Mouse (Mus musculus): ENCODE measurements around the gene Esr1. TPM values are rescaled to one million over a fixed set of nuclear protein-coding genes. Genes with fewer than 3 reads are reported as not detected.

The Esr1 gene
- polyA plus RNA-seq, 1 experiment from 2014 or later, result 0.12 TPM

DNA sequence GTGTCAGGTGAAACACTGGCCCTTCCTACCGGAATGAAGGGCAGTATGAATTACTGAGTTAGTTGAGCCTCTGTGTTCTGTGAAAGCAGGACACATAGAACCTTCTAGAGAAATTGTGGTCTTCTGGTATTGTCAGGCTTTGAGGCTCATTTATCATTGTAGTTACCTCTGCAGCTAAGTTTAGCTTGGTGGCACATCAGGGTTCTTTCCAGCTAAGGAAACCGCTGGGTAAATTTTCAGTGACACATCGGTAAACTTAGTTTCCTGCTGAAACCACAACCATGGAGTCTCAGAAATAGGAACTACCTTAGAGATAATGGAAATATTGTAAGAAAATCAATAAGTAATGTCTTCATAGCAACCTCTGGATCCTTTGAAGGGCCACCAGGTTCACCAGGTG lies 366.0 kb downstream of the Esr1 start:
- no peaks in the 10 kb centered on the region for H3K36me3 ChIP-seq (ENCODE audit: control insufficient read depth, insufficient read depth, low read length)
- H3K27ac ChIP-seq (ENCODE audit: low read depth, low read length), result no peak overlapping the region
- H3K9ac ChIP-seq (ENCODE audit: low read depth, low read length), result no peak overlapping the region
- DNase-seq (ENCODE audit: low spot score), result no peak
- WGBS, result 91% methylated on average over 3 of the region's 3 CpGs
- no peak for ATAC-seq (ENCODE audit: low FRiP score)
- no peak overlapping the region for H3K4me2 ChIP-seq (replicated peaks; ENCODE audit: low read depth, low read length)
- H3K4me1 ChIP-seq (replicated peaks; ENCODE audit: control insufficient read depth, insufficient read depth, low read length), result no peaks in the 10 kb centered on the region
- no peaks in the 10 kb centered on the region for H3K9me3 ChIP-seq (ENCODE audit: control insufficient read depth, low read length)
- H3K27me3 ChIP-seq (ENCODE audit: control insufficient read depth, insufficient read depth, low read length), result no peaks in the 10 kb centered on the region
- H3K4me3 ChIP-seq (ENCODE audit: low read depth, low read length), result no peak overlapping the region

DNA sequence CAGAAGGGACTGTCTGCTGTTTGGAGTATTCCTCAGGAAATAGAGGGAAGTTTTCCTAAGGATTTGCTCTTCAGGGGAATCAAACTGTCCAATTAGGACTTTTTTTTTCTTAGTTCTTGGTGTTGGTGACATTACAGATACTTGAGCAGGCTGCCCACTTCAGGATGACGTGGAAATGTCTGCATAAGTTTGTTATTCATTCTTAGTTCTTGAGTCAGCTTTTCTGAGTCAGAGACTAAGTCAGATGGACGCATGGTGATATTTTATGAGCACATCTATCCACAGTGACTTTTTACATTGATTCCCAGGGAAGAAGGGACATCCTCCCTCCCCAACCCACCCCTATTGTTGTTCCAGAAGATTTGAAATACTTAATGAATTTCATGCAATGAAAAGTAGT lies 372.5 kb downstream of the Esr1 start:
- DNase-seq (ENCODE audit: low spot score) (no peak), ATAC-seq (ENCODE audit: low FRiP score) (no peak)
- Histone ChIP-seq H3K9me3 (ENCODE audit: control insufficient read depth, low read length) (no peaks in the 10 kb centered on the region), H3K36me3 (ENCODE audit: control insufficient read depth, insufficient read depth, low read length) (no peaks in the 10 kb centered on the region), H3K27me3 (ENCODE audit: control insufficient read depth, insufficient read depth, low read length) (no peaks in the 10 kb centered on the region), H3K9ac (ENCODE audit: low read depth, low read length) (no peak overlapping the region), H3K4me1 (replicated peaks; ENCODE audit: control insufficient read depth, insufficient read depth, low read length) (no peaks in the 10 kb centered on the region), H3K27ac (ENCODE audit: low read depth, low read length) (no peak overlapping the region), H3K4me3 (ENCODE audit: low read depth, low read length) (no peak overlapping the region), H3K4me2 (replicated peaks; ENCODE audit: low read depth, low read length) (no peak overlapping the region)
- WGBS, result 76% methylated on average over 2 of the region's 2 CpGs

DNA sequence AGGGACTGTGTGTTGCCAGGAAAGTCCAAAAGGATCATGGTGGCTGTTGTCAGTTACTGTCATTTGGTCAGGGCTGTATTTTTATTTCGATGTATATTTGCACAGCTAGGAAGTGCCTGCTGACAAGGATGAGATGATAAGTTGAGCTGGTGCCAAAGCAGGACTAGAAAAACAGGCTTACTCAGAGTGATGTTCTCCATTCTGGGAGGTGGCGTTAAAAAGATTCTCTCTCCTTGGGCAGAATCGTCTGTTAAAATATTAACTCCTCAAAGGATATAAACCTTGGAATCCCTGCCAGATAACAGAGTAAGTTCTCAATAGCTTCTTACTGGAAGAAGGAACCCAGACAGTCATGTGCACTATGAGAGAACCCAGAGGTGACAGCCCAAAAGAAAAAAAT lies 382.4 kb downstream of the Esr1 start:
- no peak for ATAC-seq (ENCODE audit: low FRiP score)
- H3K27me3 ChIP-seq (ENCODE audit: control insufficient read depth, insufficient read depth, low read length), result no peaks in the 10 kb centered on the region
- H3K27ac ChIP-seq (ENCODE audit: low read depth, low read length), result no peak overlapping the region
- WGBS, result 94% methylated on average over 3 of the region's 3 CpGs
- no peaks in the 10 kb centered on the region for H3K4me1 ChIP-seq (replicated peaks; ENCODE audit: control insufficient read depth, insufficient read depth, low read length)
- no peak overlapping the region for H3K4me3 ChIP-seq (ENCODE audit: low read depth, low read length)
- DNase-seq (ENCODE audit: low spot score), result no peak
- no peaks in the 10 kb centered on the region for H3K36me3 ChIP-seq (ENCODE audit: control insufficient read depth, insufficient read depth, low read length)
- no peak overlapping the region for H3K4me2 ChIP-seq (replicated peaks; ENCODE audit: low read depth, low read length)
- no peaks in the 10 kb centered on the region for H3K9me3 ChIP-seq (ENCODE audit: control insufficient read depth, low read length)
- no peak overlapping the region for H3K9ac ChIP-seq (ENCODE audit: low read depth, low read length)

DNA sequence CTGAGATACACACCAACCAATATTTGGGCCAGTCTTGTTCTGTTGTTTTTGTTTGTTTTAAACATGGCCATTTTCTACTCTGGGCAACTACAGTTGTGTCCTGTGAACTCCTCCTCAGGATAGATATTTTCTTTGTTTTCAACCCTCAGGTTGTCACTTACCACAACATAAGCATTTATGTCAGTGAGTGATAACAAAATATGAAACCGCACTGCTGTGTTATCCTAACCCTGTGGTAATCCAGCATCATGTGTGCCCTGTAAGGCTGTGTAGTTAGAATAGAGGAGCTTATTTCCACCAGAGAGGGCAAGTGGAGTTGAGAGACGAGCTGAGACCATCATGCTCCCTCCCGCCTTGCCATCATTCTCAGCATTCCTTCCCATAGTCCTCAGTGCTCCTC lies 385.2 kb downstream of the Esr1 start:
- WGBS, result 88% methylated on average over 3 of the region's 3 CpGs

DNA sequence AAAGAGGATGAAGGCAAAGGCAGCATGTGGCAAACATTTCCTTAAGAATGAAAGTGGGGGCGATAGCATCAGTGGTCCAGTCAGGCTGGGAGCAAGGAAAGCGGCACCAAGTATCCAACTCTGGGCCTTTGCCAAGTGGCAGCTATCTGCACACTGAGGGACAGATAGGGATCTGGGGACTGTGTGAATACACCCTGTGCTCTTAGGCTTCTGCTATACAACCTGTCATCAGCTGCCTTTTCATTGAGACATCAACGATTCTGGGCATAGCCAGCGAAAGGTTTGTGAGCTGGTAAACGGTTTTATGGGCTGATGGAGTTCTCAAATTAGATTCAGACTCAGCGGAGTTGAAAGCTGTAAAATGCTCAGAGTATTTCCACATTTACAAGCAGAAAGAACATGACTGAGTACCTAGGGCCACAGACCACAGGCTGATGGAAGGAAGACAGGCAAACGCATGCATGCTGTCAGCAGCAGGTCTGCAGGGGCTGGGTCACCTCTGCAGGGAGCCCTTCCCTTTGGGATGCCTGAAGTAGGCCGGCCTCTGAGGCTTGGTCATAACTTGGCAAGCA lies 397.5 kb downstream of the Esr1 start:
- H3K27me3 ChIP-seq (ENCODE audit: control insufficient read depth, insufficient read depth, low read length), result no peaks in the 10 kb centered on the region
- H3K27ac ChIP-seq (ENCODE audit: low read depth, low read length), result no peak overlapping the region
- 81% methylated on average over 8 of the region's 8 CpGs for WGBS
- ATAC-seq (ENCODE audit: low FRiP score) (no peak), DNase-seq (ENCODE audit: low spot score) (no peak)
- H3K4me3 ChIP-seq (ENCODE audit: low read depth, low read length), result no peak overlapping the region
- no peaks in the 10 kb centered on the region for H3K36me3 ChIP-seq (ENCODE audit: control insufficient read depth, insufficient read depth, low read length)
- H3K9me3 ChIP-seq (ENCODE audit: control insufficient read depth, low read length), result no peaks in the 10 kb centered on the region
- H3K4me1 ChIP-seq (replicated peaks; ENCODE audit: control insufficient read depth, insufficient read depth, low read length), result no peaks in the 10 kb centered on the region
- H3K4me2 ChIP-seq (replicated peaks; ENCODE audit: low read depth, low read length), result no peak overlapping the region
- H3K9ac ChIP-seq (ENCODE audit: low read depth, low read length), result no peak overlapping the region

More for the DNA sequence above, 385.2 kb downstream of the Esr1 start:
- no peak overlapping the region for H3K27ac ChIP-seq (ENCODE audit: low read depth, low read length)
- no peak overlapping the region for H3K9ac ChIP-seq (ENCODE audit: low read depth, low read length)
- DNase-seq (ENCODE audit: low spot score), result no peak
- no peaks in the 10 kb centered on the region for H3K36me3 ChIP-seq (ENCODE audit: control insufficient read depth, insufficient read depth, low read length)
- no peaks in the 10 kb centered on the region for H3K27me3 ChIP-seq (ENCODE audit: control insufficient read depth, insufficient read depth, low read length)
- no peak for ATAC-seq (ENCODE audit: low FRiP score)
- no peak overlapping the region for H3K4me2 ChIP-seq (replicated peaks; ENCODE audit: low read depth, low read length)
- no peaks in the 10 kb centered on the region for H3K9me3 ChIP-seq (ENCODE audit: control insufficient read depth, low read length)
- no peak overlapping the region for H3K4me3 ChIP-seq (ENCODE audit: low read depth, low read length)
- H3K4me1 ChIP-seq (replicated peaks; ENCODE audit: control insufficient read depth, insufficient read depth, low read length), result no peaks in the 10 kb centered on the region

DNA sequence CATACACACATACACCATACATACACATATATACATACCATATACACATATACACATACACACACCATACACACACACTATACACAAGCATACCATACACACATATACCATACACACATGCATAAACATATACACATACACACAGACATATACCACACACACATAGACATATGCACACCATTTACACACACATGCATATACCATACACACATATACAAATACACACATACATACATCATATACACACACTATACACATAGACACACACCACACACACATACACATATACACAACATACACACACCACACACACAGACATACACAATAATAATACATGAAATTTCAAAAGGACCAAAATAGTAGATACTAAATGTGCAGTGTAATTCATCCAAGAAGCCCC lies 400.6 kb downstream of the Esr1 start:
- DNase-seq (ENCODE audit: low spot score), result no peak
- Histone ChIP-seq H3K27ac (ENCODE audit: low read depth, low read length) (no peak overlapping the region), H3K4me2 (replicated peaks; ENCODE audit: low read depth, low read length) (no peak overlapping the region), H3K4me1 (replicated peaks; ENCODE audit: control insufficient read depth, insufficient read depth, low read length) (no peaks in the 10 kb centered on the region), H3K36me3 (ENCODE audit: control insufficient read depth, insufficient read depth, low read length) (no peaks in the 10 kb centered on the region), H3K4me3 (ENCODE audit: low read depth, low read length) (no peak overlapping the region), H3K9me3 (ENCODE audit: control insufficient read depth, low read length) (no peaks in the 10 kb centered on the region), H3K27me3 (ENCODE audit: control insufficient read depth, insufficient read depth, low read length) (no peaks in the 10 kb centered on the region), H3K9ac (ENCODE audit: low read depth, low read length) (no peak overlapping the region)
- no peak for ATAC-seq (ENCODE audit: low FRiP score)

DNA sequence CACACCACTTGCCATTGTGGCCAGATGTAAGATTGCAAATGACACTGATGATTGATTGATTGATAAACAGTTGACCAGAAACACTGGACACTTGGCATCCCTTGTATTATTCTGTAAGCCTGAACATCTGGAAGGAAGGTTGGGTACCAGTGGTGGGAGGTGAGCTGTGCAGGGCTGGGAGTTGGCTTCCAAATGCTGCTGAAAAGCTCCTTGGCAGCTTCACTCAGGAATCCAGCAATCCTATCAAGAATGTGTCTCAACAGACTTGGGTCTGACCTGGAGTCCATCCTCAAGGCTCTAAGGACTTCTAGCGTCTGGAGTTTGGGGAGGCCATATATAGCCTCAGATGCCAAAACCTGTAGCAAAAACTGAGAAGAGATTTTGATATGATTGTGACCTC lies 403.6 kb downstream of the Esr1 start:
- H3K27me3 ChIP-seq (ENCODE audit: control insufficient read depth, insufficient read depth, low read length), result no peaks in the 10 kb centered on the region

DNA sequence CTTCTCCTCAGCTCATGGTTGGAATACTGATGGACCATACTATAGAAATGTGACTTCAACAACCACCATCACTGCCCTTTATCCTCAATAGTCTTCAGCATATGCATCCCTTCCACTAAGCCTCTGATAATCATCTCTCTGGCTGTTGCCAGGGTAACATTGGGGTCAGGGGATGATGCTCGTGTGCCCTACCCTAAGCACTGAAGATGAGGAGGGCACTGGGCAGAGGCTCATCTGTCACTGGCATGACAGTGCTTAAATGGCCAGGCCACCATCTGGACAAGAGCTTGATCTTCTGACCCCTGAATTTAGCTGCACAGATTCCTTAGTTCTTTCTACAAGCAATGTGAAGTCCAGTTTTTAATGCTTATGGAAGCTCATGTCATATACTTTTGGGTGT lies 405.8 kb downstream of the Esr1 start:
- Histone ChIP-seq H3K4me2 (replicated peaks; ENCODE audit: low read depth, low read length) (no peak overlapping the region), H3K27me3 (ENCODE audit: control insufficient read depth, insufficient read depth, low read length) (no peaks in the 10 kb centered on the region), H3K4me3 (ENCODE audit: low read depth, low read length) (no peak overlapping the region), H3K9ac (ENCODE audit: low read depth, low read length) (no peak overlapping the region), H3K4me1 (replicated peaks; ENCODE audit: control insufficient read depth, insufficient read depth, low read length) (no peaks in the 10 kb centered on the region), H3K9me3 (ENCODE audit: control insufficient read depth, low read length) (no peaks in the 10 kb centered on the region), H3K36me3 (ENCODE audit: control insufficient read depth, insufficient read depth, low read length) (no peaks in the 10 kb centered on the region), H3K27ac (ENCODE audit: low read depth, low read length) (no peak overlapping the region)
- 30% methylated on average over 1 of the region's 1 CpGs for WGBS
- ATAC-seq (ENCODE audit: low FRiP score) (no peak), DNase-seq (ENCODE audit: low spot score) (no peak)

More for the DNA sequence above, 403.6 kb downstream of the Esr1 start:
- H3K4me2 ChIP-seq (replicated peaks; ENCODE audit: low read depth, low read length), result no peak overlapping the region
- H3K36me3 ChIP-seq (ENCODE audit: control insufficient read depth, insufficient read depth, low read length), result no peaks in the 10 kb centered on the region
- H3K27ac ChIP-seq (ENCODE audit: low read depth, low read length), result no peak overlapping the region
- no peaks in the 10 kb centered on the region for H3K4me1 ChIP-seq (replicated peaks; ENCODE audit: control insufficient read depth, insufficient read depth, low read length)
- no peak overlapping the region for H3K9ac ChIP-seq (ENCODE audit: low read depth, low read length)
- DNase-seq (ENCODE audit: low spot score) (no peak), ATAC-seq (ENCODE audit: low FRiP score) (no peak)
- no peaks in the 10 kb centered on the region for H3K9me3 ChIP-seq (ENCODE audit: control insufficient read depth, low read length)
- H3K4me3 ChIP-seq (ENCODE audit: low read depth, low read length), result no peak overlapping the region
- WGBS, result 86% methylated on average over 1 of the region's 1 CpGs

DNA sequence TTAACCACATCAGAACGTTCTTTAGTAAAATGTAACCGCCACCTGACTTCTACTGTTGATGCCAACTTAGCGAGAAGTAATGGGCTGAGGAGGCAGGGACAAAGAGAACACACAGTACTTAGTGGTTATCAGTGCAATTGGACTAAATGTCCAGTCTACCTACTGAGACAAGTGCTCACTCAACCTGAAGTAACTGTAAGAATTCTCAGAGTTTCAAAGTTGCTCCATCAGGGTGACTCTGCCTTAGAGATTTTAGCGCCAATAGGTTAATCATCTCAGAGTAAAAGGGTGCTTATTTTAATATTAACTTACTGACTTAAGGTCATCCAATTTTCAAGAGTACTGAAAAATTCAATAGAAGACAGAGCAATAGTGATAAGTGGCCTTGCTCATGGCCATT lies 414.5 kb downstream of the Esr1 start:
- no peaks in the 10 kb centered on the region for H3K36me3 ChIP-seq (ENCODE audit: control insufficient read depth, insufficient read depth, low read length)
- ATAC-seq (ENCODE audit: low FRiP score) (no peak), DNase-seq (ENCODE audit: low spot score) (no peak)
- H3K9ac ChIP-seq (ENCODE audit: low read depth, low read length), result no peak overlapping the region
- no peak overlapping the region for H3K27ac ChIP-seq (ENCODE audit: low read depth, low read length)
- no peak overlapping the region for H3K4me3 ChIP-seq (ENCODE audit: low read depth, low read length)
- no peaks in the 10 kb centered on the region for H3K9me3 ChIP-seq (ENCODE audit: control insufficient read depth, low read length)
- no peaks in the 10 kb centered on the region for H3K27me3 ChIP-seq (ENCODE audit: control insufficient read depth, insufficient read depth, low read length)
- 95% methylated on average over 4 of the region's 4 CpGs for WGBS
- no peaks in the 10 kb centered on the region for H3K4me1 ChIP-seq (replicated peaks; ENCODE audit: control insufficient read depth, insufficient read depth, low read length)
- H3K4me2 ChIP-seq (replicated peaks; ENCODE audit: low read depth, low read length), result no peak overlapping the region
